Mouse (Mus musculus) forelimb bud, embryonic 11.5 days (tissue): ENCODE measurements around the gene Sbno1.

ENCODE experiments used
- DNase-seq: peaks from one replicate; pipeline ENCODE4 v3.0.0-alpha.2; 2012; ENCODE audit warnings: low read depth, low spot score

Sbno1 gene

GRCm38 (mm10) chr5:124444661-124445561 lies 19.1 kb upstream of the Sbno1 start:
- peak; percentile 70 for DNase-seq

GRCm38 (mm10) chr5:124444208-124444607 lies 18.4 kb upstream of the Sbno1 start:
- no peak for DNase-seq

GRCm38 (mm10) chr5:124442628-124443027 lies 16.8 kb upstream of the Sbno1 start:
- DNase-seq: no peak

- peak; percentile 61 for DNase-seq
Observed at GRCm38 (mm10) chr5:124440094-124440701, 14.4 kb upstream of the Sbno1 start.

- DNase-seq: peak; percentile 96
Observed at GRCm38 (mm10) chr5:124439447-124440093, 13.8 kb upstream of the Sbno1 start, which contains the start of gene Kmt5a. Kmt5a (plus strand) TSS chr5:124439930.

- DNase-seq: no peak
Observed at GRCm38 (mm10) chr5:124438746-124439145, 12.9 kb upstream of the Sbno1 start.

GRCm38 (mm10) chr5:124438229-124438628 lies 12.4 kb upstream of the Sbno1 start:
- no peak for DNase-seq

GRCm38 (mm10) chr5:124433048-124433447 lies 7.2 kb upstream of the Sbno1 start:
- DNase-seq: no peak

- DNase-seq: peak; percentile 55
Observed at GRCm38 (mm10) chr5:124432398-124433012, 6.7 kb upstream of the Sbno1 start.

- no peak for DNase-seq
Observed at GRCm38 (mm10) chr5:124426475-124427071, 772 bp upstream of the Sbno1 start.

- no peak for DNase-seq
Observed at GRCm38 (mm10) chr5:124424723-124425411, 934 bp downstream of the Sbno1 start.

GRCm38 (mm10) chr5:124424200-124424722 lies 1.5 kb downstream of the Sbno1 start:
- DNase-seq: no peak

- no peak for DNase-seq
Observed at GRCm38 (mm10) chr5:124421786-124422185, 4.0 kb downstream of the Sbno1 start.

GRCm38 (mm10) chr5:124418903-124419302 lies 6.9 kb downstream of the Sbno1 start:
- no peak for DNase-seq

GRCm38 (mm10) chr5:124412163-124412562 lies 13.6 kb downstream of the Sbno1 start:
- DNase-seq: no peak

- DNase-seq: no peak
Observed at GRCm38 (mm10) chr5:124410808-124411207, 15.0 kb downstream of the Sbno1 start.

GRCm38 (mm10) chr5:124393726-124394125 lies 32.1 kb downstream of the Sbno1 start:
- no peak for DNase-seq

- no peak for DNase-seq
Observed at GRCm38 (mm10) chr5:124392412-124392811, 33.4 kb downstream of the Sbno1 start.

- DNase-seq: no peak
Observed at GRCm38 (mm10) chr5:124387932-124388331, 37.9 kb downstream of the Sbno1 start.

GRCm38 (mm10) chr5:124380121-124380520 lies 45.7 kb downstream of the Sbno1 start:
- no peak for DNase-seq

GRCm38 (mm10) chr5:124377149-124377548 lies 48.7 kb downstream of the Sbno1 start:
- DNase-seq: no peak
